Mouse (Mus musculus) midbrain, embryonic 15.5 days (tissue): ENCODE measurements around the gene Tigd4. TPM values are rescaled to one million over a fixed set of nuclear protein-coding genes. Genes with fewer than 3 reads are reported as not detected.

ENCODE experiments used
- ATAC-seq: fragments of 200-750 bp; cut with Nextera tagmentation; replicated peaks from 2 replicates; pipeline ENCODE4 v1.8.0; 2017; ENCODE audit warnings: moderate TSS enrichment
- H3K27ac ChIP-seq: fragments of 300-500 bp; sonication (generic); 2 replicates; pipeline ENCODE4 v1.5.1; 2015; ENCODE audit warnings: mild to moderate bottlenecking, inconsistent platforms
- H3K27me3 ChIP-seq: fragments of 300-500 bp; sonication (generic); replicated peaks from 2 replicates; pipeline ENCODE4 v1.6.1; 2015; ENCODE audit warnings: inconsistent platforms
- H3K36me3 ChIP-seq: fragments of 300-500 bp; sonication (generic); replicated peaks from 2 replicates; pipeline ENCODE4 v1.6.1; 2015; ENCODE audit warnings: inconsistent platforms
- H3K4me1 ChIP-seq: fragments of 300-500 bp; sonication (generic); 2 replicates; pipeline ENCODE4 v1.6.1; 2015; ENCODE audit warnings: inconsistent platforms
- H3K4me2 ChIP-seq: fragments of 300-500 bp; sonication (generic); 2 replicates; pipeline ENCODE4 v1.6.1; 2015; ENCODE audit warnings: inconsistent platforms, mild to moderate bottlenecking, moderate library complexity
- H3K4me3 ChIP-seq: fragments of 300-500 bp; sonication (generic); 2 replicates; pipeline ENCODE4 v1.5.1; 2015; ENCODE audit warnings: mild to moderate bottlenecking, inconsistent platforms
- H3K9ac ChIP-seq: fragments of 300-500 bp; sonication (generic); 2 replicates; pipeline ENCODE4 v1.6.1; 2015; ENCODE audit warnings: mild to moderate bottlenecking, inconsistent platforms
- H3K9me3 ChIP-seq: fragments of 300-500 bp; sonication (generic); 2 replicates; pipeline ENCODE4 v1.6.1; 2016; ENCODE audit warnings: inconsistent platforms
- WGBS: fragments of 180-500 bp; shearing (Covaris S2); methylation state at CpG from one replicate; pipeline ENCODE4 v1.1.7; 2015; ENCODE audit warnings: mixed read lengths; 5-methylcytosine and 5-hydroxymethylcytosine counted together
- polyA plus RNA-seq: library from polyadenylated mRNA; unstranded; fragments of >200 nt; fragmentation: Nextera tagmentation; extraction: Ambion mirVana; gene quantifications from 2 replicates; pipeline ENCODE4 v1.2.1, GENCODE M21; 2015

Tigd4 gene
- polyA plus RNA-seq, 1 experiment from 2014 or later, result not detected

- no peak overlapping the region for H3K9ac ChIP-seq
- no peaks in the 10 kb centered on the region for H3K9me3 ChIP-seq
- no peak overlapping the region for H3K4me3 ChIP-seq
- H3K27ac ChIP-seq, result no peak overlapping the region
- ATAC-seq, result no peak
- 89% methylated on average over 2 of the region's 2 CpGs for WGBS
- H3K4me2 ChIP-seq, result no peak overlapping the region
- H3K36me3 ChIP-seq, result no peaks in the 10 kb centered on the region
- H3K4me1 ChIP-seq, result peaks cover 2% of the 10 kb centered on the region; the same call in 1 of the 2 replicates
- no peaks in the 10 kb centered on the region for H3K27me3 ChIP-seq
These were observed 25.3 kb downstream of the Tigd4 start for GRCm38 (mm10) chr3:84618627-84619026.

- Histone ChIP-seq H3K36me3 (no peaks in the 10 kb centered on the region), H3K9me3 (no peaks in the 10 kb centered on the region), H3K4me2 (no peak overlapping the region), H3K27me3 (no peaks in the 10 kb centered on the region), H3K4me3 (no peak overlapping the region), H3K27ac (no peak overlapping the region), H3K9ac (no peak overlapping the region), H3K4me1 (peaks cover 2% of the 10 kb centered on the region; the same call in 1 of the 2 replicates)
- WGBS, result 95% methylated on average over 7 of the region's 7 CpGs
- no peak for ATAC-seq
These were observed 25.7 kb downstream of the Tigd4 start for GRCm38 (mm10) chr3:84619056-84619455.

GRCm38 (mm10) chr3:84619725-84620124 lies 26.4 kb downstream of the Tigd4 start:
- Histone ChIP-seq H3K36me3 (no peaks in the 10 kb centered on the region), H3K4me3 (no peak overlapping the region), H3K4me1 (peaks cover 2% of the 10 kb centered on the region; the same call in 1 of the 2 replicates), H3K9ac (no peak overlapping the region), H3K4me2 (no peak overlapping the region), H3K9me3 (no peaks in the 10 kb centered on the region), H3K27ac (no peak overlapping the region), H3K27me3 (no peaks in the 10 kb centered on the region)
- ATAC-seq, result no peak
- 91% methylated on average over 6 of the region's 6 CpGs for WGBS

- WGBS, result 68% methylated on average over 3 of the region's 3 CpGs
- no peaks in the 10 kb centered on the region for H3K9me3 ChIP-seq
- no peak overlapping the region for H3K4me3 ChIP-seq
- H3K36me3 ChIP-seq, result no peaks in the 10 kb centered on the region
- H3K4me1 ChIP-seq, result peaks cover 6% of the 10 kb centered on the region; the same call in 1 of the 2 replicates
- H3K27me3 ChIP-seq, result no peaks in the 10 kb centered on the region
- no peak overlapping the region for H3K9ac ChIP-seq
- no peak overlapping the region for H3K27ac ChIP-seq
- no peak for ATAC-seq
- H3K4me2 ChIP-seq, result no peak overlapping the region
These were observed 28.7 kb downstream of the Tigd4 start for GRCm38 (mm10) chr3:84622026-84622425.

DNA sequence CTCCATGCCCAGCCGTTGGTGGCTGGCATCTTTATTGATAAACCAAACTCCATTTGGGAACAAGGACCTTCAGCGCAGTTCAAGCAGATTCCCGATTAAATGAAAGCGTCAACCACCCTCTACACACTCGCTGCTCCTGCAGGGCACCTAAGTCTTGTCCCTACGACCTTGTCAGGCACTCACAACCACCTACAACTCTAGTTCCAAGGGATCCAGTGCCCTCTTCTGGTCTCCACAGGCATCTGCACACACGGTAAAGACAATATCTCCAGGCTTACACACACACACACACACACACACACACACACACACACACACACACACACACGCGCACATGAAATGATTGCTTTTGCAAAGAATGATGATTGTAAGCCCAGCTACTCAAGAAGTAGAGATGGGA lies 38.2 kb downstream of the Tigd4 start:
- Histone ChIP-seq H3K4me1 (no peaks in the 10 kb centered on the region), H3K9ac (no peak overlapping the region), H3K4me2 (no peak overlapping the region), H3K27me3 (no peaks in the 10 kb centered on the region), H3K27ac (no peak overlapping the region), H3K4me3 (no peak overlapping the region), H3K9me3 (no peaks in the 10 kb centered on the region), H3K36me3 (no peaks in the 10 kb centered on the region)
- 96% methylated on average over 9 of the region's 9 CpGs for WGBS
- no peak for ATAC-seq

GRCm38 (mm10) chr3:84637095-84637494 lies 43.7 kb downstream of the Tigd4 start:
- no peaks in the 10 kb centered on the region for H3K4me1 ChIP-seq
- H3K9me3 ChIP-seq, result no peaks in the 10 kb centered on the region
- H3K36me3 ChIP-seq, result no peaks in the 10 kb centered on the region
- no peak overlapping the region for H3K4me3 ChIP-seq
- H3K27ac ChIP-seq, result no peak overlapping the region
- no peak overlapping the region for H3K9ac ChIP-seq
- H3K4me2 ChIP-seq, result no peak overlapping the region
- H3K27me3 ChIP-seq, result no peaks in the 10 kb centered on the region
- 85% methylated on average over 6 of the region's 6 CpGs for WGBS
- ATAC-seq, result no peak

DNA sequence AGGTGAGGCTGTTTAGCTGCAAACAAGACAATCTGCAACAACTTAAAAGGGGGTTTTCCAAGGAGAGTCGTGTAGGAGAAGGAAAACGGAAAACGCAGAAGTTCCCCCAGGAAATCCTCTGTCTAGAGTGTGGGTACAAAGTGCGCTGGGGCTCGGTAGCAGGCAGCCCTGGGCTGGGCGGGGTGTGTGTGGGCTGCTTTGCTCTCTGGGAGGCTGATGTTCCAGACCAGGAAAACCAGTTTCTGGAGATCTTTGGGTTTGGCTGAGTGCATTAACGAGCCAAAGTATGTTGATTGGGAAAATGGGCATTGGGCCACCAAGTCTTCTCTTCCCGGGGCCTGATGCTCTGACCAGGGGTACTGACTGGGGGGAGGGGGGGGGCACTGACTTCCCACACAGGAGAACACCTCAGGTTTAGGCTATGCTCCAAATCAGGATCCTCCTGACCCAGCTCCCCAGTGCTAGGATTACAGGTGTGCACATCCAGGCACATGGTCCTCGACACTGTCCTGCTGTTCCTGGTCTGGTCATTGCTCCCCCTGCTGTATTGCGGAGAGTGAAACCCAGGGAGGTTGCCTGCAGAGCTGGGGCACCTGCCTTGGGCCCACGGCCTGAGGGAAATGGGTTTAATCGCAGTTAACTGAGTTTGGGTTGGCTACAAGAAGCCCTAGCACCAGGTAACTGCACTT lies 44.7 kb downstream of the Tigd4 start:
- no peaks in the 10 kb centered on the region for H3K36me3 ChIP-seq
- H3K9me3 ChIP-seq, result no peaks in the 10 kb centered on the region
- H3K4me3 ChIP-seq, result no peak overlapping the region
- no peaks in the 10 kb centered on the region for H3K4me1 ChIP-seq
- no peak overlapping the region for H3K27ac ChIP-seq
- no peaks in the 10 kb centered on the region for H3K27me3 ChIP-seq
- WGBS, result 70% methylated on average over 12 of the region's 12 CpGs
- ATAC-seq, result no peak
- H3K9ac ChIP-seq, result no peak overlapping the region
- no peak overlapping the region for H3K4me2 ChIP-seq

- WGBS, result 85% methylated on average over 4 of the region's 4 CpGs
- ATAC-seq, result no peak
- H3K9me3 ChIP-seq, result no peaks in the 10 kb centered on the region
These were observed 45.5 kb downstream of the Tigd4 start for GRCm38 (mm10) chr3:84638858-84639257.

DNA sequence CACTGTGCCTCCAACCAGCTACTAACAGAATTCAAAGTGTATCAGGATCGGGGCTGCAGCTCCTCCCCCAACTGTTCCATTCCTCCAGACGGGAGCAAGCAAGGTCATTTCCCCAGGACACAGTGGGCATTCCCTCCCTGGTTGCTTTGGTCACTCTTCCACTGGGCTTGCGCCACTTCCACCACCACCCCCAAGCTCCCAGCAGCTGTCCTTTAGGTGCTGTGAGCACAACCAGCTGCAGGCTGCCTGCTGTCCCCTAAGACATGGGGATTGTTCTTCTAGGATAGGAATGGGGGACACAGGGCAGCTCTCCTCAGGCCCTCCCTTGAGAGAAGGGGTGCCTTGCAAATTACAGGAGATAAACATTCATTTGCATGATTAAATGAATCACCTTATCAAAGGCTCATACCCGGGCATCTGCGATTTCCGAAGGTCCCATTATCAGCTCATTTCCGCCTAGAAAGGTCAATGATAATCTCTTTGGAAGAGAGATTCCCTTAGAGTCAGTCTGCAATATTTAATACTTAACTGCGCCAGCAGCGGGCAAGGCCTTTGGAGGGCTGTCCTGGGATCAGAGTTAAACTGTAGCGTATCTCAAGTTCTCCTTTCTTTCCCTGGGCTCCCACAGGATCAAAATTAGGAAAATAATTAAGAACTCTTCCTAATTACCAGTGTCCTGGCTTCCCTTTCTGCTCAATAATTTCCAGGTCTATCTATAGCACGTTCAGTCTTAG lies 46.6 kb downstream of the Tigd4 start:
- Histone ChIP-seq H3K36me3 (no peaks in the 10 kb centered on the region), H3K9me3 (no peaks in the 10 kb centered on the region), H3K4me2 (no peak overlapping the region), H3K4me3 (no peak overlapping the region), H3K4me1 (no peaks in the 10 kb centered on the region), H3K27ac (no peak overlapping the region), H3K9ac (no peak overlapping the region), H3K27me3 (no peaks in the 10 kb centered on the region)
- WGBS, result 42% methylated on average over 11 of the region's 11 CpGs
- ATAC-seq, result no peak

More at GRCm38 (mm10) chr3:84638858-84639257, 45.5 kb downstream of the Tigd4 start:
- H3K27ac ChIP-seq, result no peak overlapping the region
- no peak overlapping the region for H3K4me3 ChIP-seq
- H3K36me3 ChIP-seq, result no peaks in the 10 kb centered on the region
- no peak overlapping the region for H3K4me2 ChIP-seq
- H3K4me1 ChIP-seq, result no peaks in the 10 kb centered on the region
- no peak overlapping the region for H3K9ac ChIP-seq
- no peaks in the 10 kb centered on the region for H3K27me3 ChIP-seq

GRCm38 (mm10) chr3:84640536-84640935 lies 47.2 kb downstream of the Tigd4 start:
- Histone ChIP-seq H3K9me3 (no peaks in the 10 kb centered on the region), H3K4me3 (no peak overlapping the region), H3K4me2 (no peak overlapping the region), H3K36me3 (no peaks in the 10 kb centered on the region), H3K4me1 (no peaks in the 10 kb centered on the region), H3K27ac (no peak overlapping the region), H3K27me3 (no peaks in the 10 kb centered on the region), H3K9ac (no peak overlapping the region)
- no peak for ATAC-seq
- 49% methylated on average over 6 of the region's 6 CpGs for WGBS

DNA sequence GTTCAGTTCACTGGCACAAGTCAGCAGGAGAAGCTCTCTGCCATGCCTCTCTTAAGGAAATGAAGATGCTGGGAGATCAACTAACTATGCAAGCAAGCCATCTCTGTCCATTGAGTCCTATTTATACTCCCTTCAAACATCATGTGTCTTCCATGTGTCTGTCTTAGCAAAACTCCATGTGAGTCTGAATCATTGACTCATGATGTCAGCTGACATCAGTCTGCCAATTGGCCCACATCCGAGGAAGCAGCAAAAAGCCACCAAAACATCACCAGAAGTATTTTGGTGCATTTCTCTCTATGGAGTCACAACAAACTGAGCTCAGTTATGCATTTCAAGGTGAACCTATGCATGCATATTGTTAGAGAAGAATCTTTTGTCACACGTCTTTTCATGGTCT lies 48.0 kb downstream of the Tigd4 start:
- Histone ChIP-seq H3K36me3 (no peaks in the 10 kb centered on the region), H3K9ac (no peak overlapping the region), H3K9me3 (no peaks in the 10 kb centered on the region), H3K27me3 (no peaks in the 10 kb centered on the region), H3K4me2 (no peak overlapping the region), H3K27ac (no peak overlapping the region), H3K4me1 (no peaks in the 10 kb centered on the region), H3K4me3 (no peak overlapping the region)
- WGBS, result 88% methylated on average over 2 of the region's 2 CpGs
- no peak for ATAC-seq

DNA sequence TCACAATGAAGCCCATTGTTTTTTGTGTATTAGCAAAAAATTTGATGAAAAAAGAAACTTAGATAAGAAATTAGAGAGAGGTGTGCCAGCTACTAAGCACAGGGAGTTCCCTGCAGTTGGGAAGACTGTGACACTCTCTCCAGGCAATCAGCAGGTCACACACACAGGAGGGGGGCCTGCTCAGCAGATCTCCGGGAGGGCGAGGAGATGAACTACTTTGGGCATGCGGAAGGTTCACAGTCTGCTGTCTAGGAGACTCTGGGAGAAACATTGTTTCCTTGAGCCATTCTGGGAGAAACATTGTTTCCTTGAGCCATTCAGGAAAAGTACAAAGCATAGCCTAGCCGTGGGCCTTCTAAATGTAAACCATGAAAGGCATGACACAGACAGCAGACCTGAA lies 49.6 kb downstream of the Tigd4 start:
- peaks cover 4% of the 10 kb centered on the region; the same call in 1 of the 2 replicates for H3K4me1 ChIP-seq
- no peak overlapping the region for H3K4me2 ChIP-seq
- no peak overlapping the region for H3K9ac ChIP-seq
- no peak overlapping the region for H3K27ac ChIP-seq
- 51% methylated on average over 4 of the region's 4 CpGs for WGBS
- H3K9me3 ChIP-seq, result no peaks in the 10 kb centered on the region
- no peaks in the 10 kb centered on the region for H3K27me3 ChIP-seq
- H3K4me3 ChIP-seq, result no peak overlapping the region
- H3K36me3 ChIP-seq, result no peaks in the 10 kb centered on the region
- no peak for ATAC-seq
